Mouse (Mus musculus) erythroid progenitor cell, adult 5-6 weeks (primary cell): Measurements from ENCODE around the gene Prkcz. TPM values are rescaled to one million over a fixed set of nuclear protein-coding genes. Genes with fewer than 3 reads are reported as not detected.

ENCODE experiments used
- ATAC-seq: replicated peaks from 2 replicates; pipeline ENCODE4 v1.8.0; 2016; ENCODE audit warnings: moderate number of reproducible peaks, mild to moderate bottlenecking, moderate TSS enrichment, inconsistent platforms; ENCODE audit not compliant: poor library complexity, low FRiP score, severe bottlenecking
- total RNA-seq, 2 experiments: library from RNA; stranded (forward) in 1 of 2; stranded (reverse) in 1 of 2; fragments of 150-400 nt in 1 of 2; fragments of 186-747, 209-891 nt in 1 of 2; gene quantifications; 2 replicates each; pipeline versions ENCODE4 v1.2.3 to v1.2.4; 2015 to 2017; ENCODE audit warnings: low replicate concordance in 2 of 2

Gene Prkcz
- total RNA-seq, 2 experiments from 2014 or later: 12.2 TPM; not detected in 1

DNA sequence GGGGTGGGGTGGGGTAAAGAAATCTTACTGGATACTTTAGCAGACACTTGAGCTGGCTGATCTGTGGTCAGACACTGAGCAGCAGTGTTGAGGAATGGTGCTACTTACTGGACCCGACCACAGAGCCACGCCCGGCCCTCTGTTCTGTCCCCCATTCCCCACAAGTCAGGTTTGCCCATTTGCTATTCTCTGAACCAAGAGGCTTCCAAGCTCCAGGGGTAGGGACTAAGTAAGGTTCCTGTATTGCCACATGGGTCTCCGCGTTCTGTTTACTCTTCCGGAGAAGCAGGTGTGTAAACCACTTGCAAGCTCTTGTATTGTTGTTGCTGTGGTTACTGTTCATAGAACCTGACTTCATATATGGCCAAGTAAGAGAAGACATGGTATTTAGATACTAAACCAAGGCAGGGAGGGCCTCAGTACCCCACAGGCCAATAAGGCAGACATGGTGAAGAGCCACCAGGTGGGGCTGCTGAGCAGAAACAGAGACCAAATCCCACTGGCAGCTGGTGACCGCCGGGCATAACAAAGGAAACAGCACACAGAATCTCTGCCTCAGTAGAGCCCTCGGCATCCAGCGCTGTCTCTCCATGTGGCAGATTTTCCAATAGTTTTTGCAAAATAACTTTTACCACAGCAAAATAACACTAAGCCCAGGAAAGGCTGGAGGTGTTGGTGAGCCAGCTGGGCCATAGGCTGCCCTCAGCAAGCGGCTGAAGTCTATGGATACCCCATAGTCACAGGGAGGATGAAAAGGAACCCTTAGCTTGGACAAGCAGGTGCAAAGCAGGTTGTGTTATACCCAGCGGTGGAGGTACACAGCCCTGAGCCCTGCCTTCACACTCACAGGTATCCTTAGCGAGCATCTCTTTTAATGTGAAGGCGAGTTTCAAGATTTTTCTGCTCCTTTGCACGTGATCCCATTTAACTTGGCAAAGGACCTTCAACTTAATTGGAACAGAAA, 40.6 kb downstream of the Prkcz start:
- no peak for ATAC-seq

DNA sequence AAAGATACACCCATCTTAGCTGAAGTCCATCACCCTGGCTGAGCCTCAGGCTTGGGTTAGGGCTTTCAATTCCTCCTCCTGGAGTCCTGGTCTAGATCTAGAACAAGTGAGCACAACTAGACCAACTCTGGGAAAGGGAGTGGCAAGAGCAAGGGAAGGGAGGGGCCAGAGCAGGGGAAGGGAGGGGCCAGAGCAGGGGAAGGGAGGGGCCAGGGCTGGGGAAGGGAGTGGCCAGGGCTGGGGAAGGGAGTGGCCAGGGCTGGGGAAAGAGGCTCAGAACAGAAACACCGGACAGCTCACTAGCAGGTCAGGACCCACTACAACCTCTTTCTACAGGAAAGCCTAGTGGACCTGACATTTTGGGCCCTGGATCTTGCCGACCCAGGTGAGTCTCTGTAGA, 42.9 kb downstream of the Prkcz start:
- peak; percentile 67 for ATAC-seq

DNA sequence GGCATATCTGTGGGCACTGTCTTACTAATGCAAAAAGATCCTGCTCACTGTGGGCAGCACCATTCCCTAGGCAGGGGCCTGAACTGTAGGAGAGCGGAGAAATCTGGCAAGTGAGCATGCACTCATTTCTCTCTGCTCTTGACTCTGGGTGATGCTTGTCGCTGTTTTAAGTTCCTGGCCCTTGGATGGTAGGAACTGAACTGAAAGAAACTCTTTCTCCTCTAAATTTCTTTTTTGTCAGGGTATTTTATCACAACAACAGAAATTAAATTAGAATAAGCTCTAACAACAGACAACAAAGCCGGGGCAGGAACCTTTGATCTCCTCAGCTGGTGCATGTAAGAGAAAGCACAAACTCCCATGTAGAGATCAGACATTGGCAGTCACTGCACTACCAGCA, 46.1 kb downstream of the Prkcz start:
- ATAC-seq: no peak

DNA sequence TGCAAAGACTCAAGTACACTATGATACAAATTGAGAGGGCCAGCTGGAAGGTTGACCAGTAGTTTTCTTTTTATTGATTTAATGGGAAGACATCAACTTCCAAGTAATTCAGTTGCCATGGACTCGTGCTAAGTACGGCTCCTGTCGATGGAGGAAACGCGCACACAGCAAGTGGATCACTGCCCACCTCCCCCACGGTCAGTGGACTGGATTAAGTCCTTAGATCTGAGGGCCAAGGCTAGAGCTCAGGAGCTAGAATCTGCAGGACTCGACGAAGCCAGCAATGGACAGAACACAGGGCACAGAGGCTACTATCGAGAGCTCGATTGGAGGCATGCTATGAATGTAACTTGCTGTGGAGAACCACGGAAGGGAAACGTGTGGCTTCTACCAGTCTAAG, 52.5 kb downstream of the Prkcz start:
- ATAC-seq: no peak

DNA sequence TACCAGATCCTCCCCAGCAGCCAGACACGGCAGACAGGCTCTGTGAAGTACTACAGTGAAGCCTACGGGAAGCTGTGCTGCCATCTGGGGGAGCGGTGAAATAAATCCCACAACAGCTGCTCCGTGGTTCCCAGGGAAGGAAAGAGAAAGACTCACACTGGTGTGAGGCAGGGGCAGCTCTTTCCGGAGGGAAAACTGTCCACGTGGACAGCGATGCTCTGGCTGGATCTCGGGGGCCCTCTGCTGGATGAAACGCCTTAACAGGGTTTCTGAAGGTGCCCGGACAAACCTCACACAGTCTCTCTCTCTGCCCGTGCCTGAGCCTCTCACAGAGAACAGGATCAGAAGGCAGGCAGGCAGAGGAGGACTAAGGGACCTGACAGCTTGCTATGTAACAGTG, 53.1 kb downstream of the Prkcz start:
- no peak for ATAC-seq

DNA sequence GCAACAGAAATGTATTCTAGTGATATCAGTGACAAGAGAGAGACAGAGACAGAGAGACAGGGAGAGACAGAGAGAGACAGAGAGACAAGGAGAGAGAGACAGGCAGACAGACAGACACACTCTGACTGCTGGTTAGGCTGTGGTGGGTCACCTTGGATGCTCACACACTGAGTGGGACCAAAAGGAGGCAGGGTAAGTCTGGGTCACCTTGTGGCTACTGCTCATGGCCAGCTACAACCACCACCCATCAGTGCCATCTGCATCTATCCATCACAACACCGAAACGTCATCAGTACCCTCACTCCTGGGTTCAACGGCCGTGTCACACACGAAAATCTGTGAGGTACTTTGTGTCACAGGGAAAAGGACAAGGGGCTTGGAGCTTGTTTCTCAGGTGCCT, 53.6 kb downstream of the Prkcz start:
- ATAC-seq: no peak

DNA sequence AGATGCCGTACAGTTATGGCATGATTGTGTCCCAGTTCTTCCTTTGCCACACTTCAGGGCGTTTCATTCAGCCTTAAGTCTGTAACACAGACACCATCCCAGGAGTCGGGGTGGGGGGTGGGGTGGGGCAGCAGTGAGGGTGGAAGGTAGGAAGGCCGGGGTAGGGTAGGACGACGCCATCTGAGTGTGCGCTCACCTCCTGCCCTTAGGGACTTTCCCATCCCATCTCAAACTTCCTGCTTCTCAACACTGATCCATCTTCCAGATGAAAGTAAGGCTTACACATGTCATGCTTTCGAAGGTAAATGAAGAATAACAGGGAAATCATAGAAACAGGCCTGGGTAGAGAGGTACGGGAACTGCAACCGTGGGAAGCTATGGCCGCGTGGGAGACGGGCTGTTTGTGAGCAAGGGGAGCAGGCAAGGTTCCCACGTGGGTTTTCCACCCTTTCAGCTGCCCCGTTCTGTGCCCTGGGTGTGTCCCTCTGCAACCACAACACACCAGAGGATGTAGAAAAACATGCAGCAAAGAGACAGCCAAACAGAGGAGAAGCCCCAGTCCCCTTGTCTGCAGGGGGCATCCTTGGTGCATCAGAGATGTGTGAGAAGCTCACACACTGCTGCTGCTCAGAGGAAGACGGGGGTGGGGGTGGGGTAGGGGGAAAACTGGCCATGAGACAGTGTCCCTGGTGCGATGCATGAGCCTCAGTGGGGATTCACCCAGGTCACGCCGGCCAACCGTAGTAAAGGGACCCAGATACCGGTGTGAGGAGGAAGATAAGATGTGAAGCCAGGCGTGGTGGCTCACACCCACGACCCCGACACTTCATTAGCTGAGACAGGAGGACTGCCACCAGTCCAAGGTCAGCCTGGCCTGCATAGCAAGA, 54.6 kb downstream of the Prkcz start:
- ATAC-seq: no peak

DNA sequence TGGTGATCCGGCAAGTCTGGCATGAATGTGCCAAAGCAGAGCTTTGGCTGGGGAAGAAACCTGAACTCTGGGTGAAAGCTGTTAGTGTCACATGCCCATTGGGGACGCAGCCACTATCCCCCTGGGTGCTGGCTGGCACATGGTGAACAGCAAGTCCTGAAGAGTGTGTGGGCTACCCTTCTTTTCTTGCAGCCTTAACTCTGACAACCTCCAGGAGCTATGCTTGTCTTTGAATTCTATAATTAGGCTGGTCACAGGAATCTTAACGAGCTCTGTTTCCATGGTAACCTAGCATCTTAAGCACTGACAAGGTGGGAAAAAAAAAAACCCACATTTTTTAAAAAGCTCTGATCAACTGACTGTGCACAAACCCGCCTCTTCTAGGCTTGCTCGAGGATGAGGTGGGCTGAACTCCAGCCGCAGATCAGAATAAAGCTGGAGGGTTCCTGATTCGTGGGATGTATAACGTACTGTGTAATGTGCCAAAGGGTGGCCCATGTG, 55.6 kb downstream of the Prkcz start:
- no peak for ATAC-seq

DNA sequence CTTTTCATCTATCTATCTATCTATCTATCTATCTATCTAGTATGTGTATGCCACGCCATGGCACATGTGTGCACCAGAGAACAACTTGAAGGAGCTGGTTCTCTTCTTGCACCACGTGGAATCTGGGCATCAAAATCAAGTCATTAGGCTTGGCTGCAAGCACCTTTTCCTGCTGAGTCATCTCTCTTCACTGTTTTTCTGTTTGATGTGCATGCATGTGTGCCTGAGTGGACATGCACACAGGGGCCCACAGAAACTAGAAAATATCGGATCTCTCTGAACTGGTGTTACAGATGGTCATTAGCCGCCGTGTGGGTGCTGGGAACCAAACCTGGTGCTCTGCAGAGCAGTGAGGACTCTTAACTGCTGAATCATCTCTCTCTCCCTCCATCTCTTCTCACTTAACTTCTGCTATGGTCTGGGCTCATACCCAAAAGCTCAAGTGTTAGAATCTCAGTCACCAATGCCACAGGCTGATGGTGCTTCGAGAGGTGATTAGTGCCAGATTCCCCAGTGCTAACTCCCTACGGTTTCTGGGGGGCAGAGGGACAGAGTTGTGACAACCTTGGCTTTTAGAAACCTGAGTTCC, 56.6 kb downstream of the Prkcz start:
- ATAC-seq: no peak

DNA sequence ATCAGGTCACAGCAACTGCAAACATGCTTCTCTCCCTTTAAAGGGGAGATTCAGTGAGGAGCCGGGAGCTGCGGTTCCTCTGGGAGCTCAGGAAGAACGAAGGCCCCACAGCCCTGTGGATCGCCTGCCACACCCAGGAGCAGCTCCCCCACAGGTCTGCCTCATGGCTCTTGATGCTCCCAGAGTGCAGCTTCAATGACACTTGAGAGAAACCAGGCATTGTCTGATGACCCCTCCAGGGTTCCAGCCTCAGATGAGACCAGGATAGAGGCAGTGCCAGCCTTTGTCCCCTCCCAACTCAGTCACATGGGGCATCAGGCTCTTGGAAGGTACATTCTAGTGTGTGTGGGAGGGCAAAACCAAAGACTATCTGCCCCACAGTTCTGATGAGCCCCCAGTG, 59.2 kb downstream of the Prkcz start:
- ATAC-seq: no peak

DNA sequence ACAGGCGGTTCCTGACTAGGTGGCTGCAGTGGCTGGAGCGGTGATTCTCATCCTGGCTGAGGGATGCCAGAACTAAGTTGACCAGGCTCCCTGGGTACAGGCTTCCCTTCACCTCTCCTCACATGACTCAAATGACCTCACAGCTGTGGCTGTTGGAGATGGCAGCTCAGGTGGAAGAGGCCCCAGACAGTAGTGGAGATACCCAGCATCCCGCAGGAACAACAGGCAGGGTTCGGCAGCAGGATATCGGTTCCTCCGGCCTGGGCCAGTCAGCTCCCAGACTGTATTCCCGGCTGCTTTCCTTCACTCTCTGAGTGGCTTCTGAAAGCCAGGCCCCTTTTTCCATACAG, 60.1 kb downstream of the Prkcz start:
- ATAC-seq: no peak

DNA sequence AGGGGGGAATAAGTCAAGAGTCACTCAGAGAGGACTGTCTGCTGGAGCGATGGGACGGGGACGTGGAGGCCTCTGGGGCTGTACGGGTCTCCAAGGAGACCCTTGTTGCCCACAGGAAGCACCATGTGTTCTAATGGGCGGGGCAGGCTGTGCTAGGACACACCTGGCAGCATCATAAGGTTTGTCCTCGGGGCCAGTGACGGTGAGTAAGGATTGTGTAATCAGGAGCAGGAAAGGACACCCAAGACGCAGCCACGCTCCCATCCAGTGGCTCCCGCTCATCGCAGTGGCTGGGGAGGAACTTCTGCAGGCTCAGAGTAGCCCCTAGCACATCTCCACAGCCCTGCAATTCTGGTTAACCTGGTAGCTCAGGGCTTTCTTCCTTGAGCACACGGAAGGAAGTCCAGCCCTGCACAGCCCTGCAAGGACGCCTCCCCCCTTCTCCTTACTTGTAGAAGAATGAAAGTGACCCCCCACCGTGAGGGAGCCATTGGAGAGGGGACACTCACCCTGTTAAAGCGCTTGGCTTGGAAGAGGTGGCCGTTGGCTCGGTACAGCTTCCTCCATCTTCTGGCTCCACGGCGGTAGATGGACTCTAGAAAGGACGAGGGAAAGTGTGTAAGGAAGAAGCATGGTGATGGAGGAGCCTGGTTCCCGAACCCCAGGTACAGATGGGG, 60.6 kb downstream of the Prkcz start:
- no peak for ATAC-seq

DNA sequence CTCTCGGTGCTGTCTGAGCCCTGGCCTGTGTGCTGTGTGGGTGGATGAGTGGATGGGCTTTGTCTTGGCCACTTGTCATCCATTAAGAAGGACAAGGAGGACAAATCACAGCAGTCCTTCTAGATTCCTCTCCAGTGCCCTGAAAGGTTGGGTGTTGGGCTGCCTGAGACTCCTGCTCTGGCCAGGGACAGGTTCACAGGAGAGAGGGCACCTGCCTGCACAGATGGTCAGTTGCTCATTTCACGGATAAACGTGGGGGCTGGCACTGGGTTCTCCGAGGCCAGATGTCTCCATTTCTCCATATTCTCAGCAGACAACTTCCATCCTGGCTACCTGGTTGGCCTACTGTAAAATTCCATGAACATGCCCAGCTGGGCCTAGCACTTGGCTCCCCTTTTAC, 62.3 kb downstream of the Prkcz start:
- ATAC-seq: no peak

DNA sequence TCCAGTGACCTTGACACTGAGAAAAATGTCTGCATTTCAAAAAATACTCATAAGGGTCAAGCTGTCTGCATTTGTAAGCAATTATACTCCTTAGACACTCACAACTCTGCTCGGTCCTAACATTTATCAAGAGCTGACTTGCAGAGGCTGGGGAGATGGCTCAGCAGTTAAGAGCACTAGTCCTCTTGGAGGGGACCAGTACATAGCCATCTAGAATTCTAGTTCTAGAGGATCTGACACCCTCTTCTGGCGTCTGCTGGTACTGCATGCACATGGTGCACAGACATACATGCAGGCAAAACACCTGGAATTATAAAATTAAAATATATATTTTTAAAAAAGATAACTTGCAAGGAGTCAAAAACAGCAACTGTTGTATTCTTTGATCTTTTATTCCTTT, 64.1 kb downstream of the Prkcz start:
- ATAC-seq: no peak

DNA sequence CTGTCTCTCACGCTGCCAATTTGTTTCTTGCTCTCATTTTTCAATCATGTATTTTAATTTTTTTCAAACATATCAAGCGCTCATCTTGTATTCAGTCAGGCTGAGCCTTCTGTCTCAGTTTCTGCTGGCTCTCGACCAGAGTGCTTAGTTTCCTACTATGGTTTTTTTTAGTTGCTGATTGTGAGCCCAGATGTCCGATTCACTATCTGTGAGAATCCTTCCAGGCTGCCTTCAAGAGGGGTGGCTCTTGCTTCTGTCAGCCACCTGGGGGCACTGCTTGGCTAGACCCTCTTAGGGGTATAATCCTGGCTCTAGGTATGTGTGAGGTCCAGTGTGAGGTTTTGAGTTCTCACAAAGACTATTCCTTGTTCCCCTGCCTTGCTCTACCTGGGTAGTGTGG, 65.2 kb downstream of the Prkcz start:
- no peak for ATAC-seq

DNA sequence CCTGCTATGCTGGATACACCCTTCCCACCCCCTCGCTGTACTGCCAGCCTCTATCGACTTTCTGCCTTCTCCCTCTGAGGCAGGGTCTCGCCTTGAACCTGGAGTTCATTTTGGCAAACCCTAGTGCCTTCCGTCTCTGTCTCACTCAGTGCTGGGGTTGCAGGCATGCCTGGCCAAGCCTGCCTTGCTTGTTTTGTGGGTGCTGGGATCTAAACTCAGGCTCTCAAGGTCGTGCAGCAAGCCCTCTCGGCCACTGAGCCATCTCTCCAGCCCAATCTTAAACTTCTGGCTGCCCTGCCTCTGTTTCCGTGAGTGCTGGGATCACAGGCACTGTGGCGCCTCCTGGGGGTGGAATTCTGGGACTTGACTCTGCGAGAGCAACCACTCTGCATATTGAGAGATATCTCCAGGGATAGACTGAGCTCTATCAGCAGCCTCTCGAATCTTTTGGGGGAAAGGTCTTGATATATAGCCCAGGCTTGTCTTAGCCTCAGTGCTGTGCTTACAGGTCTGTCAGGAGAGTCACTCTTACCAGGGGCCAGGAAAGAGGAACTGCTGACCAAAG, 66.1 kb downstream of the Prkcz start:
- no peak for ATAC-seq

DNA sequence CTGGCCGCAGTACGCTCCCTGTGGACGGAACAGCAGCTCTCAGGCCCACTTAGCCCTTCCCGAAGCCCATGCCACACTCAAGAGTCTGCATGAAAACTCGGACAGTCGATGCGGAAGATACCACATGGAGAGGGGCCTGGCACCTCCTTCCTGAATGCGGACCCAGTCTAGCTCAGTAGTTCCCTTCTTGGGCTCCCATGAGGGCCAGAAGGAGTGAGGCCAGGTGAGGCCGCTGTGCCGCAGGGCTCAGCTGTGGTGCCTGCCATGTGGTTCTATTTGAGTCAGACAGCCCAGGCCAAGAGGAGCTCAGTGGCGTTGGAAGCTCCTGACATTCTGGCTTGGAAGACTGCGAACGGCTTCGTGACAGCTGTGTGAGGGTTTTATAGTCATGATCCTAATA, 66.8 kb downstream of the Prkcz start:
- no peak for ATAC-seq

DNA sequence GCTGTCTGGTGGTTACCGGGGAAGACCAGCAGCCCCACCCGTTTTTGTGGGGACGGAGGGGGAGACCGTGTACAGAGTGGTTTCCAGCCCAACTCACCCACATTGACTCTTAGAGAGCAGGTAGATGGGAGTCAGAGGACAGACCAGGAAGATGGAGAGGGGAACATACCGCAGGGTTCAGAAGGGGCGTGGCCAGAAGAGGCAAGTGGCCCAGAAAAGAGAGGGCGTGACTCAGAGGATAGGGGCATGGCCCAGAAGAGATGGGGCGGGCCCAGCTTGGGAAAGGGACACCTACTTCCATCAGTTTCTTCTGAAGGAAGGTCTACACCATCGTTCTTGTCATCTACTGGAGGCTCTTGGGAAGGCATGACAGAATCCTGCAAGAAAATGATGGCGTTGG, 68.3 kb downstream of the Prkcz start:
- no peak for ATAC-seq

DNA sequence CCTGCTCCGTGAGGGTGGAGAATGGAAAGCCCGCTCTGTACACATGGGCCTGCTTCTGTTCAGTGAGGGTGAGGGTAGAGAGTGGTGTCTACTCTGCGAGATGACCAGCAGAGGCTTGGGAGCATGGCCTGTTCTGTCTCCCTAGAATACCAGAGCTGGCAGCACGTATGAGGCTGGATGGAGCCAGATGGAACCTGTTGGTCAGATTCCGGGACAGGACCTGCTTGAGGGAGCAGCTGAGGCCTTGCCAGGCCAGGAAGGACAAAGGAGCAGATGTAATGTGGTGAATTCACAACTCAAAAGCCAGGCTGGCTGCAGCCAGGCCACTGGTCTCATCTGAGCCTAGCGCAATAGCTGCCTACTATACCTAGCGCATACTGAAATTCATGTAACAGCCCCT, 71.1 kb downstream of the Prkcz start:
- ATAC-seq: no peak

DNA sequence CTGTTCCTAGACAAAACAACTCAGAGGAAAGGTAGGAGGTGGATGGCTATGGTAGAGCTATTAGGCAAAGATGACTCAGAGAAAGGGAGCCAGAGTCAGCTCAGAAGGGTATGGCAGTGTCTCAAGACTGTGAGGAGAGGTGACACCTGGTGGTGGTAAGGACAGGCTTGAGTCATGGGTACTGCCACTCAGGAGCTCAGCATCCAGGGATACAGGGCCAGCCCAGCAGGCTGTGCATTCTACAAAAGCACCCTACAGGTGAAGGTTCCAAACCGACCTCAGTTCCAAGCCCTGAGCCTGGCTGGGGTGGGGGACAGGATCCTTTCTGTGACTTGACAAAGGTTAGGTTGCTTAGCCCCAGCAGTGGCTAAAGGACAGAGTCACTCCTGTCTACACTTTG, 72.6 kb downstream of the Prkcz start:
- no peak for ATAC-seq
